Mouse (Mus musculus): ENCODE data around the gene Tarbp1. TPM values are rescaled to one million over a fixed set of nuclear protein-coding genes. Genes with fewer than 3 reads are reported as not detected.
"Not testable (repeated sequence)": the region's sequence is repeated elsewhere in the genome, so short reads cannot be mapped to it uniquely, and the experiment has no call there.

Tarbp1 gene
- polyA plus RNA-seq, 1 experiment from 2014 or later, result 1.9 TPM

DNA sequence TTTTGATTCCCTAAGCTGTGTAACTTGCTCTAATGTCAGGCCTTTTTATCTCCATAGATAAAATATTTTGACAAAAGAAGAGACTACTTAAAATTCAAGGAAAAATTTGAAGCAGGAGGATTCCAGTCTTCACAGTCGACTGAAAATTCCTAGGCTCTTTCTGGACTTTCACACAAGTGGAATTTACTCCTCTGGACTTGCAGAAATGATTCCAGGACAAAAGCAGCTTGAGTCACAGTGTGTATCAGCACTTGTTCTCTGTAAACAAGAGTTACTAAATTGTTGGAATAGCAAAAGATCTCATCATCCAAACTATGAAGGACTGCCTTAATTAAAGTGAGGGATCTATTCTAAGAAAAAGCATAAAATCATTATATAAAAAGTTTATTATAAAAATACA, 49.9 kb downstream of the Tarbp1 start:
- Histone ChIP-seq H3K4me1 (peaks cover 19% of the 10 kb centered on the region), H3K27ac (replicated peaks) (no peak overlapping the region), H3K9me3 (no peaks in the 10 kb centered on the region), H3K4me3 (no peak overlapping the region), H3K4me2 (replicated peaks) (no peak overlapping the region), H3K36me3 (peaks cover 49% of the 10 kb centered on the region), H3K9ac (replicated peaks) (no peak overlapping the region), H3K27me3 (no peaks in the 10 kb centered on the region)
- no peak for ATAC-seq (replicated peaks)
- WGBS, result 75% methylated on average over 1 of the region's 1 CpGs

- no peak for ATAC-seq (replicated peaks)
- no peak overlapping the region for H3K9ac ChIP-seq (replicated peaks)
- 91% methylated on average over 4 of the region's 4 CpGs for WGBS
- peaks cover 19% of the 10 kb centered on the region for H3K4me1 ChIP-seq
- H3K36me3 ChIP-seq, result peaks cover 41% of the 10 kb centered on the region
- no peak overlapping the region for H3K4me3 ChIP-seq
- H3K27ac ChIP-seq (replicated peaks), result no peak overlapping the region
- H3K9me3 ChIP-seq, result no peaks in the 10 kb centered on the region
- H3K27me3 ChIP-seq, result no peaks in the 10 kb centered on the region
- H3K4me2 ChIP-seq (replicated peaks), result no peak overlapping the region
Measured at GRCm38 (mm10) chr8:126424163-126424562, 50.7 kb downstream of the Tarbp1 start.

DNA sequence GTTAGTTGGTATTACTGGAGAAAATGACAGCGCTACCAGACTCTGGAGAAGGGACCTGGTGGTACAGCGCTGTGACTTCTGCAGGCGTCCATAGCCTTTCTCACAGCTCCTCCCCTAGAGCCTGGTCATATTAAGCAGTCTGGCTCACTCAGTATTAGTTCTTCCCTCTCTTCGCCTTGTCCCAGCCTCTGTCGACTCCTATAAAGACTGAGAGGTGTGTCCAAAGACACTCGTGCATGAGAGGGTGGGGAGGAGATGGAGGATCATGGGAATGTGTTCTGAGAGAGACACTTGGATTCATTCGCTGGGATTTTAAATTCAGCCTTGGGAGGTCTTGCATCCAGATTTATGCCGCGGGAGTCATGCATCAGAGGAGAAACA, 52.0 kb downstream of the Tarbp1 start:
- ATAC-seq (replicated peaks), result peak; percentile 65

DNA sequence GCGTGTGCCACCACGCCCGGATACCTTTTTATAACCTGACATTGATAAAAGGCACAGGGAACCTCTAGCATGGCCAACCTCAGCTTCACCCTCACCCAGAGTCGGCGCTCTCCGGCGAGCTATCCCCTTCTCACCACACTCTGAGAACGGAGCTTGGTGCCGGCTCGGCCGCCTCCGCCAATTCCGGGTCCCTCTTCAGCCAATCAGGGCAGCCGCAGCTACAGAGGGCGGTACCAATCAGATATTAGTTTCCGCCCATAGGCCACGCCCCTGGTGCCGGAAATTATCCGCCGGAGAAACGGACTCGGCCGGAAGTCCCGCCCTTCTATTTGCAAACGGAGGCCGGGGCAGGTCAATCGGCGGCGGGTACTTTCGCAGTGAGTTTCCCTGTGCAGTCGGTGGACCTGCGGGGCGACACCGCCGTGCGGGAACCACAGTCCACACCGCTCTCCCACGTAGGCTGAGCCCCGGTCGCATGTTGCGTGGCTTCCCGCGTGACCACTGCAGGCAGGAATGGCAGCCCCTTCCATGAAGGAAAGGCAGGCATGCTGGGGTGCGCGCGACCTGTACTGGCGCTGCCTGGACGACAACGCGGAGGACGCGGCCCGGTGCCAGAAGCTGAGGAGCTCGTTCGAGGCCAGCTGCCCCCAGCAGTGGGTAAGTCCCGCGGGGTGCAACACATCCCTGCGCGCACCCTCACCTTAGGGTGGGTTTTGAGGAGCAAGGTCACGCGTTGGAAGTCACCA, 52.5 kb downstream of the Tarbp1 start, which contains the start of gene Coa6:
Gene Coa6, plus strand, starts transcription at position 342 of the 746 bp plus-strand sequence.
- Histone ChIP-seq H3K9me3 (no peaks in the 10 kb centered on the region), H3K9ac (replicated peaks) (peak within 1 kb of the TSS; percentile 89), H3K36me3 (peaks cover 23% of the 10 kb centered on the region), H3K4me2 (replicated peaks) (peak within 1 kb of the TSS; percentile 61), H3K27me3 (no peaks in the 10 kb centered on the region), H3K4me1 (peaks cover 19% of the 10 kb centered on the region), H3K27ac (replicated peaks) (peak within 1 kb of the TSS; percentile 86), H3K4me3 (peak within 1 kb of the TSS; percentile 91)
- WGBS, result under 1% methylated on average over 61 of the region's 61 CpGs
- peak; percentile 99 for ATAC-seq (replicated peaks)

More for the DNA sequence above, 52.0 kb downstream of the Tarbp1 start:
- Histone ChIP-seq H3K4me3 (peak overlapping the region; percentile 91), H3K27me3 (no peaks in the 10 kb centered on the region), H3K36me3 (peaks cover 29% of the 10 kb centered on the region), H3K4me1 (peaks cover 19% of the 10 kb centered on the region), H3K27ac (replicated peaks) (peak overlapping the region; percentile 86), H3K9me3 (no peaks in the 10 kb centered on the region), H3K9ac (replicated peaks) (peak overlapping the region; percentile 89), H3K4me2 (replicated peaks) (peak overlapping the region; percentile 61)
- 10% methylated on average over 9 of the region's 9 CpGs for WGBS

DNA sequence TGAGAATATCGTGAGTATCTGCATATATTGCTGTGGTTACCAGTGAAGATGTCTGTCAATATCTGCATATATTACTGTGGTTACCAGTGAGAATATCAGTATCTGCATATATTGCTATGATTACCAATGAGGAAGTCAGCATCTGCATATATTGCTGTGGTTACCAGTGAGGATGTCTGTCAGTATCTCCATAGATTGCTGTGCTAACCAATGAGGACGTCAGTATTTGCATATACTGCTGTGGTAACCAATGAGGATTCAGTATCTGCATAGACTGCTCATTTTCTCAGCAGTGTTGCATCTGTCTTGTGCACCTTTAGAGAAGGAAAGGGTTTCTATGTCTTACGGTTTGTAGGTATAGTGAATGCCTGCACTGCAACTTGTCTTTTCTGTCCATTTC, 54.0 kb downstream of the Tarbp1 start:
- Histone ChIP-seq H3K27me3 (no peaks in the 10 kb centered on the region), H3K9ac (replicated peaks) (no peak overlapping the region), H3K9me3 (no peaks in the 10 kb centered on the region), H3K4me3 (no peak overlapping the region), H3K36me3 (peaks cover 8% of the 10 kb centered on the region; the same call in 1 of the 2 replicates), H3K4me1 (peaks cover 19% of the 10 kb centered on the region), H3K4me2 (replicated peaks) (no peak overlapping the region), H3K27ac (replicated peaks) (no peak overlapping the region)
- ATAC-seq (replicated peaks), result no peak
- 81% methylated on average over 3 of the region's 3 CpGs for WGBS

GRCm38 (mm10) chr8:126405030-126405429, 69.8 kb downstream of the Tarbp1 start:
- Histone ChIP-seq H3K9ac (replicated peaks) (no peak overlapping the region), H3K27me3 (no peaks in the 10 kb centered on the region), H3K4me1 (no peaks in the 10 kb centered on the region), H3K4me3 (no peak overlapping the region), H3K36me3 (no peaks in the 10 kb centered on the region), H3K9me3 (no peaks in the 10 kb centered on the region), H3K27ac (replicated peaks) (peak overlapping the region; percentile 34; the same call in 1 of the 2 replicates), H3K4me2 (replicated peaks) (no peak overlapping the region)
- WGBS, result 71% methylated on average over 4 of the region's 4 CpGs
- no peak for ATAC-seq (replicated peaks)

DNA sequence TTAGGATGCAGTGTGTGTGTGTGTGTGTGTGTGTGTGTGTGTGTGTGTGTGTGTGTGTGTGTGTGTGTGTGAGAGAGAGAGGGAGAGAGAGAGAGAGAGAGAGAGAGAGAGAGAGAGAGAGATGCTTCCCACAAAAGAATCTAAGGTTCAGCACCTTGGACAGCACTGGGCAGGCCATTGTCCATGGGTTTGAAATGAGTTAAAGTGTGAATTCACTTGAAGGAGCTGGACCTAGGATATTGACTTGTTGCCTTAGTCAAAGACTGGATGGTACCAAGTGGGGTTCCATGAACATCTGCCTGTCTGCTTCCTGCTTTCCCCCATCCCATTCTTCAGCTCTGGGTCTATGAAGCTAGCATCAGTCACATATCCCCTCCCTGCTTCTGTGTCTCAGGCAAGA, 70.3 kb downstream of the Tarbp1 start:
- H3K4me3 ChIP-seq; H3K4me2 ChIP-seq (replicated peaks); H3K36me3 ChIP-seq; H3K9me3 ChIP-seq; H3K27me3 ChIP-seq; H3K9ac ChIP-seq (replicated peaks); ATAC-seq (replicated peaks); H3K4me1 ChIP-seq: not testable (repeated sequence)
- 0 out of 2 replicates have a peak overlapping the region, but pooled peaks have one; percentile 34 for H3K27ac ChIP-seq (replicated peaks)

DNA sequence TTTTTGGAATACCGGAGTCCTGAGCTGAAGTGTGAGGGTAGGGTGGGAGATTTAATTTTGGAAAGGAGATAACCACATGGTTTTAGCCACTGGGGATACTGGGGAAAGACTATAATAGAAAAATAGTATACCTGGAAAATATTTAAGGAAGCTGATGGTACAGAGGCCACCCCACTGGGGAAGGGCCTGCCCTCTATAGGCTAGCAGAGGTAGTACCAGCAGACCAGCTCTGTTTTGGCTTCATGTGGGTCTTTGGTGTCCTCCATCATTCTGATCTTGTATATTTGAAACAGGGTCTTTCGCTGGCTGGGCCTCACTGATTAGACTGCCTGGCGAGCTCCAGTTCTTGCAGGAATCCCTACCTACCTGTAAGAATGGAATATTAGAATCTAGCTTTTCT, 76.5 kb downstream of the Tarbp1 start:
- no peak for ATAC-seq (replicated peaks)
- H3K4me3 ChIP-seq, result no peak overlapping the region
- no peak overlapping the region for H3K9ac ChIP-seq (replicated peaks)
- WGBS, result 85% methylated on average over 3 of the region's 3 CpGs
- no peaks in the 10 kb centered on the region for H3K9me3 ChIP-seq
- H3K27me3 ChIP-seq, result no peaks in the 10 kb centered on the region
- H3K4me2 ChIP-seq (replicated peaks), result no peak overlapping the region
- H3K4me1 ChIP-seq, result peaks cover 5% of the 10 kb centered on the region
- no peaks in the 10 kb centered on the region for H3K36me3 ChIP-seq
- no peak overlapping the region for H3K27ac ChIP-seq (replicated peaks)

DNA sequence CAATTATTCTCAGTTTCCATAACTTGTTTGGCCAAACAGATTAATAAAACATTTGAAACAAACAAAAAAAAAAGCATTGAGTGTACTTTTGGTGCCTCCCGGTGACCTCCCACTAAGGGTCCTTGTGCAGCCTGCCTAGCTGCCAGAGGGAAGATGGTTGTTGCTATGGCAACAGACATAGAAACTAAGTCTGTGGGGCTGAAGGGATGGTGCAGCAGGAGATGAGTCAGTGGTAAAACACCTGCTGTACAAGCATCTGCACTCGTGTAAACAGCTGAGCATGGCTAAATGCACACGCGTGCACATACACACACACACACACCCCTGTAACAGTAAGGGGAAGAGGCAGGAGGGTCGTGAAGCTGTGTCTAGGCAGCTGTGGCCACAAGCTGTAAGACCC, 78.9 kb downstream of the Tarbp1 start:
- ATAC-seq (replicated peaks), result no peak
- no peaks in the 10 kb centered on the region for H3K36me3 ChIP-seq
- no peak overlapping the region for H3K9ac ChIP-seq (replicated peaks)
- H3K27me3 ChIP-seq, result no peaks in the 10 kb centered on the region
- H3K4me1 ChIP-seq, result peaks cover 5% of the 10 kb centered on the region
- H3K27ac ChIP-seq (replicated peaks), result no peak overlapping the region
- WGBS, result 46% methylated on average over 5 of the region's 5 CpGs
- no peak overlapping the region for H3K4me2 ChIP-seq (replicated peaks)
- no peaks in the 10 kb centered on the region for H3K9me3 ChIP-seq
- no peak overlapping the region for H3K4me3 ChIP-seq

DNA sequence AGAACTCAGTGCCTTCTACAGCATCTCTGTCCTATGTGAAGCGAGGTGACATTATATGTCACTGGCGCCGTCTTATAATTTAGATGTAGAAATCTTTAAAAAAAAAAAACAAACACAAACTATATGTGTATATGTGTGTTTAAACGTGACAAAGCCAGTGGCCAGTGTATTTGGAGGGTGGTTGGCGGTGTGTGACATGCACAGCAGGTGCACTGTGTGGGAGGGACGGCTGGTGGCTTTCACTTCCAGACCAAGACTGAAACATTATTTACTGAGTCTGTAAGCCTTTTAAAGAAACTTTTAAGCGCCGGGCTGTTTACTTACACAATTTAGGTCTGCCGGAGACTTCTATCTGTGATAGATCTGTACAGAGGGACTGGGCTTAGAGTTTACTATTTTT, 79.5 kb downstream of the Tarbp1 start:
- H3K27me3 ChIP-seq, result no peaks in the 10 kb centered on the region
- H3K4me2 ChIP-seq (replicated peaks), result no peak overlapping the region
- WGBS, result 69% methylated on average over 9 of the region's 9 CpGs
- no peaks in the 10 kb centered on the region for H3K36me3 ChIP-seq
- H3K9me3 ChIP-seq, result no peaks in the 10 kb centered on the region
- no peak overlapping the region for H3K9ac ChIP-seq (replicated peaks)
- H3K4me3 ChIP-seq, result no peak overlapping the region
- ATAC-seq (replicated peaks), result no peak
- no peak overlapping the region for H3K27ac ChIP-seq (replicated peaks)
- peaks cover 5% of the 10 kb centered on the region for H3K4me1 ChIP-seq

DNA sequence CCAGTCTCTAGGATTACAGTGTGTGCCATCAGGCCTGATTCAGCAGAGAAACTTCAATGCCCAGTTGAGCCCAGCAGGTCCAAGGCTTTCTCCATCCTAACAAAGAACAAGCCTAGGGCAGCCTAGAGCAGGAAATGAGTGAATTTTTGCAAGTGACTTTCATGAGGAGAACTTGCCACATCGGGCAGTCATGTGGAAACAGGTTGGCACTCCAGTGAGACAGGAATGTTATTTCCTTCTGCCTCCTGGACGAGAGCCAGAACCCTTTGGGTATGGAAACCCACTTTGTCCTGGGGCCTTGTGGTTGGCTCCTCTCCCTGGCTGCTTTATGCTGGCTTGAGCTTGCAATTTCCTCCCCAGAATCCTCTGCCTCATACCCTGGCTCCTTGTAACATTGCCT, 83.3 kb downstream of the Tarbp1 start:
- H3K4me3 ChIP-seq, result no peak overlapping the region
- peaks cover 5% of the 10 kb centered on the region for H3K4me1 ChIP-seq
- no peak overlapping the region for H3K9ac ChIP-seq (replicated peaks)
- 43% methylated on average over 2 of the region's 2 CpGs for WGBS
- no peaks in the 10 kb centered on the region for H3K9me3 ChIP-seq
- ATAC-seq (replicated peaks), result no peak; the same call in 1 of the 2 replicates
- H3K27me3 ChIP-seq, result no peaks in the 10 kb centered on the region
- no peaks in the 10 kb centered on the region for H3K36me3 ChIP-seq
- no peak overlapping the region for H3K4me2 ChIP-seq (replicated peaks)
- no peak overlapping the region for H3K27ac ChIP-seq (replicated peaks)

DNA sequence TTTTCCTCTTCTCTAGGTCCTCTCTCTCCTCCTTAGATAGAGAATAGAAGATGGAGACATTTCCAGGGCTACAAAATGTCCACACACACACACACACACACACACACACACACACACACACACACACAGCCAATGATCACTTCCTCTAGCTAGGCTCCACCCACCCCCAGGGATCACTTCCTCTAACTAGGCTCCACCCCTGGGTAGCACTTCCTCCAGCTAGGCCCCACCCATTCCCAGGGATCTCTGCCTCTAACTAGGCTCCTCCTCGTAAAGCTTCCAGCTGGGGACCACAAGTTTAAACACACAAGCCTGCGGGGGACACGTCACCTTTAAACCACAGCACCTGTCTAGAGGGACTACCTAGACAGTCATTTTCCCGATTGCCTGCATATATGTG, 87.3 kb downstream of the Tarbp1 start:
- H3K9ac ChIP-seq (replicated peaks), result no peak overlapping the region
- no peaks in the 10 kb centered on the region for H3K36me3 ChIP-seq
- 92% methylated on average over 4 of the region's 4 CpGs for WGBS

GRCm38 (mm10) chr8:126382749-126383148, 92.1 kb downstream of the Tarbp1 start:
- Histone ChIP-seq H3K9me3 (no peaks in the 10 kb centered on the region), H3K9ac (replicated peaks) (no peak overlapping the region), H3K36me3 (no peaks in the 10 kb centered on the region), H3K27ac (replicated peaks) (no peak overlapping the region), H3K4me2 (replicated peaks) (no peak overlapping the region), H3K4me3 (no peak overlapping the region), H3K27me3 (no peaks in the 10 kb centered on the region), H3K4me1 (no peaks in the 10 kb centered on the region)
- no peak for ATAC-seq (replicated peaks)
- WGBS, result 58% methylated on average over 5 of the region's 5 CpGs

More for the DNA sequence above, 87.3 kb downstream of the Tarbp1 start:
- no peak for ATAC-seq (replicated peaks)
- no peaks in the 10 kb centered on the region for H3K4me1 ChIP-seq
- no peak overlapping the region for H3K4me3 ChIP-seq
- H3K27ac ChIP-seq (replicated peaks), result no peak overlapping the region
- H3K27me3 ChIP-seq, result no peaks in the 10 kb centered on the region
- no peak overlapping the region for H3K4me2 ChIP-seq (replicated peaks)
- no peaks in the 10 kb centered on the region for H3K9me3 ChIP-seq

Measured in forebrain, embryonic 15.5 days (tissue).